Mouse (Mus musculus) forebrain, embryonic 13.5 days (tissue): ENCODE data around the gene Kcnk4. TPM values are rescaled to one million over a fixed set of nuclear protein-coding genes. Genes with fewer than 3 reads are reported as not detected.

ENCODE experiments used
- ATAC-seq: fragments of 200-750 bp; cut with Nextera tagmentation; 2 replicates; pipeline ENCODE4 v1.8.0; 2017
- H3K27ac ChIP-seq: fragments of 300-500 bp; sonication (generic); 2 replicates; pipeline ENCODE4 v1.5.1; 2015; ENCODE audit warnings: inconsistent platforms, mild to moderate bottlenecking, moderate library complexity
- H3K27me3 ChIP-seq: fragments of 300-500 bp; sonication (generic); 2 replicates; pipeline ENCODE4 v1.6.1; 2015; ENCODE audit warnings: mild to moderate bottlenecking, inconsistent platforms
- H3K36me3 ChIP-seq: fragments of 300-500 bp; sonication (generic); 2 replicates; pipeline ENCODE4 v1.6.1; 2015; ENCODE audit warnings: mild to moderate bottlenecking, inconsistent platforms; ENCODE audit not compliant: poor library complexity, severe bottlenecking
- H3K4me1 ChIP-seq: fragments of 300-500 bp; sonication (generic); 2 replicates; pipeline ENCODE4 v1.6.1; 2015; ENCODE audit warnings: inconsistent platforms
- H3K4me2 ChIP-seq: fragments of 300-500 bp; sonication (generic); 2 replicates; pipeline ENCODE4 v1.6.1; 2015; ENCODE audit warnings: inconsistent platforms, mild to moderate bottlenecking, moderate library complexity
- H3K4me3 ChIP-seq: fragments of 300-500 bp; sonication (generic); 2 replicates; pipeline ENCODE4 v1.5.1; 2015; ENCODE audit warnings: mild to moderate bottlenecking, inconsistent platforms
- H3K9ac ChIP-seq: fragments of 300-500 bp; sonication (generic); 2 replicates; pipeline ENCODE4 v1.6.1; 2015; ENCODE audit warnings: mild to moderate bottlenecking, inconsistent platforms
- H3K9me3 ChIP-seq: fragments of 300-500 bp; sonication (generic); replicated peaks from 2 replicates; pipeline ENCODE4 v1.6.1; 2016; ENCODE audit warnings: inconsistent platforms
- WGBS: fragments of 180-500 bp; shearing (Covaris S2); methylation state at CpG from one replicate; pipeline ENCODE4 v1.1.7; 2015; 5-methylcytosine and 5-hydroxymethylcytosine counted together
- polyA plus RNA-seq: library from polyadenylated mRNA; unstranded; fragments of >200 nt; fragmentation: Nextera tagmentation; extraction: Ambion mirVana; gene quantifications from 2 replicates; pipeline ENCODE4 v1.2.1, GENCODE M21; 2015

The Kcnk4 gene
- polyA plus RNA-seq, 1 experiment from 2014 or later = not detected

DNA sequence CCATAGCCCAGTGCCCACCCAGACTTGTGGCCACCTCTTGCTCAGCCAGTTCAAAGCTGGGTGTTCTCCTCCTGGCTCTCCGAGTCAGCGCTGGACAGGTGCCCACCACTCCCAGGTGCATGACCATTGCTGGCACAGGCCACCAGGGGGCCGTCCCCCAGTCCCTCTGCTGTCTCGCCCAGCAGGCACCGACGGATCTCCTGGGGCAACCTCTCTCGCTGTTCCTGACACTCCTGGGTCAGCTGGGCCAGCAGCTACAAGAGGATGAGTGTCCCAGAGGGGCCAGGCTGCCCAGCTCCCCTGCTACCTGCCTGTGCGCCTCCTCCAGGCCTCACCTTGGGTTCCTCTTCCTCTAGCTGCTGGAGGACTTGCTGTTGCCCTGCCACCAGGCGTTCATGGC, 19.7 kb upstream of the Kcnk4 start:
- no peak overlapping the region for H3K4me2 ChIP-seq
- H3K27me3 ChIP-seq = no peaks in the 10 kb centered on the region
- ATAC-seq = no peak
- H3K4me3 ChIP-seq = no peak overlapping the region
- WGBS = 52% methylated on average over 9 of the region's 9 CpGs
- H3K27ac ChIP-seq = no peak overlapping the region
- H3K36me3 ChIP-seq = peaks cover 17% of the 10 kb centered on the region; the same call in 1 of the 2 replicates
- H3K9me3 ChIP-seq = no peaks in the 10 kb centered on the region
- H3K9ac ChIP-seq = no peak overlapping the region
- H3K4me1 ChIP-seq = peaks cover 27% of the 10 kb centered on the region

DNA sequence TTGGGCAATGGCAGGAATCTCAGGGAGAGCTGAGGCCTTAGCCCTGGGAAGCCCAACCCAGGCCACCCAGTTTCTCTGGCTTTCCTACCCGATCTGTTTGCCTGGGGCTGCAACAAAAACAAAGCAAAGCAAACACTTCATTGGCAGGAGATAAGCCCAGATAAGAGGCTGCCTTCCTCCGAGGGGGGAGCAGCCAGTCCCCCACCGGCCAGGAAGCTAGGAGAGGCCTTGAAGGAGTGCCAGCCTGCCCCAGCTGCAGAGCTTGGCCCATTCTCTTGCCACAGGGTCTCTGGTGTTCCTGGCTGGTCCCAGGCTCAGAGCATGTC, 18.4 kb upstream of the Kcnk4 start:
- H3K27ac ChIP-seq = no peak overlapping the region
- WGBS = 29% methylated on average over 3 of the region's 3 CpGs
- peak overlapping the region; percentile 60 for H3K4me3 ChIP-seq
- no peak for ATAC-seq
- H3K4me2 ChIP-seq = peak overlapping the region; percentile 98
- H3K9ac ChIP-seq = peak overlapping the region; percentile 84
- peaks cover 27% of the 10 kb centered on the region for H3K4me1 ChIP-seq
- H3K9me3 ChIP-seq = no peaks in the 10 kb centered on the region
- H3K27me3 ChIP-seq = no peaks in the 10 kb centered on the region
- H3K36me3 ChIP-seq = peaks cover 17% of the 10 kb centered on the region; the same call in 1 of the 2 replicates

- Histone ChIP-seq H3K27me3 (no peaks in the 10 kb centered on the region), H3K4me3 (peak overlapping the region; percentile 60), H3K27ac (peak overlapping the region; percentile 97), H3K4me1 (peaks cover 27% of the 10 kb centered on the region), H3K4me2 (peak overlapping the region; percentile 98), H3K9me3 (no peaks in the 10 kb centered on the region), H3K9ac (peak overlapping the region; percentile 84), H3K36me3 (peaks cover 17% of the 10 kb centered on the region; the same call in 1 of the 2 replicates)
- 4% methylated on average over 31 of the region's 31 CpGs for WGBS
- peak; percentile 37 for ATAC-seq
Observed at GRCm38 (mm10) chr19:6951994-6952711, 17.8 kb upstream of the Kcnk4 start.

GRCm38 (mm10) chr19:6951381-6951968, 17.2 kb upstream of the Kcnk4 start:
- peak; percentile 87 for ATAC-seq
- H3K4me3 ChIP-seq = peak overlapping the region; percentile 60
- H3K4me2 ChIP-seq = peak overlapping the region; percentile 98
- peaks cover 27% of the 10 kb centered on the region for H3K4me1 ChIP-seq
- H3K9ac ChIP-seq = peak overlapping the region; percentile 84
- H3K36me3 ChIP-seq = peaks cover 17% of the 10 kb centered on the region; the same call in 1 of the 2 replicates
- peak overlapping the region; percentile 97 for H3K27ac ChIP-seq
- no peaks in the 10 kb centered on the region for H3K9me3 ChIP-seq
- WGBS = under 1% methylated on average over 35 of the region's 35 CpGs
- no peaks in the 10 kb centered on the region for H3K27me3 ChIP-seq

- Histone ChIP-seq H3K36me3 (peaks cover 16% of the 10 kb centered on the region), H3K4me1 (peaks cover 27% of the 10 kb centered on the region), H3K27ac (peak overlapping the region; percentile 97), H3K4me3 (peak overlapping the region; percentile 60), H3K4me2 (peak overlapping the region; percentile 98), H3K9ac (peak overlapping the region; percentile 84), H3K9me3 (no peaks in the 10 kb centered on the region), H3K27me3 (no peaks in the 10 kb centered on the region)
- WGBS = 1% methylated on average over 28 of the region's 28 CpGs
- peak; percentile 61 for ATAC-seq
Observed at GRCm38 (mm10) chr19:6950613-6951153, 16.4 kb upstream of the Kcnk4 start.

DNA sequence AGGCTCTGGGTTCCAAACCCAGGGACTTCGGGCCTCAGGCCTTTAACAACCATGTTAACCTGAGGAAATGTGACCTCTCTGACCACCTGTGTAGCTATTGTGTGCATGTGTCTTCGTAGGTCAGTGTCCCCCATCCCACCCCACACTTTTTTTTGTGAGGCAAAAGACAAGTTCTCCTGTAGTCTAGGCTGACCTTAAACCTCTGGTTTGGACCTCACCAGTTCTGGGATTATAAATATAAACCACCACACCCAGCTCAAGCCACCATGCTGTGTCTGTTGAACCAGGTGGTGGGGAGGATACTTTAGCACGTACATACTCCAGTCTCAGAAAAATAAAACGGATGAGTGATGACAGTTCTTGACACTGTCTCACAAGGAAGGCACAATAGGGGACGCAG, 15.6 kb upstream of the Kcnk4 start:
- Histone ChIP-seq H3K9ac (peak overlapping the region; percentile 84), H3K27ac (peak overlapping the region; percentile 97; the same call in 1 of the 2 replicates), H3K4me1 (peaks cover 27% of the 10 kb centered on the region), H3K4me2 (peak overlapping the region; percentile 98), H3K36me3 (peaks cover 16% of the 10 kb centered on the region), H3K9me3 (no peaks in the 10 kb centered on the region), H3K4me3 (peak overlapping the region; percentile 60), H3K27me3 (no peaks in the 10 kb centered on the region)
- ATAC-seq = no peak
- WGBS = 54% methylated on average over 5 of the region's 5 CpGs

GRCm38 (mm10) chr19:6949532-6949931, 15.2 kb upstream of the Kcnk4 start:
- ATAC-seq = no peak
- H3K4me3 ChIP-seq = no peak overlapping the region
- H3K27me3 ChIP-seq = no peaks in the 10 kb centered on the region
- H3K9ac ChIP-seq = no peak overlapping the region
- H3K4me2 ChIP-seq = peak overlapping the region; percentile 98; the same call in 1 of the 2 replicates
- peaks cover 27% of the 10 kb centered on the region for H3K4me1 ChIP-seq
- WGBS = 90% methylated on average over 5 of the region's 5 CpGs
- H3K9me3 ChIP-seq = no peaks in the 10 kb centered on the region
- H3K27ac ChIP-seq = no peak overlapping the region
- peaks cover 15% of the 10 kb centered on the region for H3K36me3 ChIP-seq

GRCm38 (mm10) chr19:6948186-6948585, 13.9 kb upstream of the Kcnk4 start:
- WGBS = 79% methylated on average over 4 of the region's 4 CpGs
- Histone ChIP-seq H3K27me3 (no peaks in the 10 kb centered on the region), H3K27ac (no peak overlapping the region)

DNA sequence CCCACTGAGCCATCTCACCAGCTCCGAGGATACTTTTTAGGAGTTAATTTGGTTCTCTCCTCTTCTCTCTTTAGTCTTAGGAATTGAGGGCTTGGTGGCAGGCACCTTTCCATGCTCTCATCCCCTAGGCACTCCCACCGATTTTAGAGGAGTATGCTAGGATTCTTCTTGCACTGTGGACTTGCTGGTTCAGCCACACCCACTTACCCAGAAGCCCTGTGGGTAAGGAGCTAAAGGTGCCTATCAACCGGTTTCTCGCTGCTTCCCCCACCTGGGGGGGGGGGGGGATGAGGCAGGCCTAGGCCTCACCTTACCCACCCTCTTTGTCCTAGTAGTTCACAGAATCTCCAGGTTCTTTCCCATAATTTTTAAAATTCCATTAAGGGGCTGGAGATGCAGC, 13.4 kb upstream of the Kcnk4 start:
- Histone ChIP-seq H3K36me3 (peaks cover 15% of the 10 kb centered on the region), H3K9me3 (no peaks in the 10 kb centered on the region), H3K4me2 (no peak overlapping the region), H3K9ac (0 out of 2 replicates have a peak overlapping the region, but pooled peaks have one; percentile 12), H3K27me3 (no peaks in the 10 kb centered on the region), H3K4me3 (no peak overlapping the region), H3K4me1 (peaks cover 27% of the 10 kb centered on the region), H3K27ac (no peak overlapping the region)
- no peak for ATAC-seq
- 54% methylated on average over 4 of the region's 4 CpGs for WGBS

More at GRCm38 (mm10) chr19:6948186-6948585, 13.9 kb upstream of the Kcnk4 start:
- no peak overlapping the region for H3K4me2 ChIP-seq
- ATAC-seq = no peak
- H3K4me1 ChIP-seq = peaks cover 27% of the 10 kb centered on the region
- H3K9me3 ChIP-seq = no peaks in the 10 kb centered on the region
- H3K9ac ChIP-seq = 0 out of 2 replicates have a peak overlapping the region, but pooled peaks have one; percentile 12
- H3K4me3 ChIP-seq = no peak overlapping the region
- peaks cover 15% of the 10 kb centered on the region for H3K36me3 ChIP-seq

DNA sequence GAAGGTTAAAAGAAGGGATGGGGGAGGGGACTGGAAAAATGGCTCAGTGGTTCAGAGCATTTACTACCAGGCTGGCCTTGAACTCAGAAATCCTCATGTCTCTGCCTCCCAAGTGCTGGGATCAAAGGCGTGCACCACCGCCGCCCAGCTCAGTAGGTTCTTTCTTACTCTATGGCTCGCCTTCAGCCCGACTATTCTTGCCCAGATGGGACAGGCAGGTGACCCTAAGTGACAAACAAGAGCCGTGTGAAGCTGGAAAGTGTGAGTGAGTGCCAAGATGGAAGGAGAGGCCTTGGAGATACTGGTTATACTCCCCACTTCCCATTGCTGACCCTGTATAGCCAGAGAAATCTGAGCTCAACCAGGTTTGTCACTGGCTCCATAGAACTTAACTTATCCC, 9.4 kb upstream of the Kcnk4 start:
- no peaks in the 10 kb centered on the region for H3K9me3 ChIP-seq
- H3K9ac ChIP-seq = no peak overlapping the region
- no peak for ATAC-seq
- peaks cover 32% of the 10 kb centered on the region for H3K4me1 ChIP-seq
- H3K27ac ChIP-seq = no peak overlapping the region
- no peak overlapping the region for H3K4me2 ChIP-seq
- no peaks in the 10 kb centered on the region for H3K27me3 ChIP-seq
- 90% methylated on average over 6 of the region's 6 CpGs for WGBS
- H3K36me3 ChIP-seq = peaks cover 10% of the 10 kb centered on the region
- no peak overlapping the region for H3K4me3 ChIP-seq

DNA sequence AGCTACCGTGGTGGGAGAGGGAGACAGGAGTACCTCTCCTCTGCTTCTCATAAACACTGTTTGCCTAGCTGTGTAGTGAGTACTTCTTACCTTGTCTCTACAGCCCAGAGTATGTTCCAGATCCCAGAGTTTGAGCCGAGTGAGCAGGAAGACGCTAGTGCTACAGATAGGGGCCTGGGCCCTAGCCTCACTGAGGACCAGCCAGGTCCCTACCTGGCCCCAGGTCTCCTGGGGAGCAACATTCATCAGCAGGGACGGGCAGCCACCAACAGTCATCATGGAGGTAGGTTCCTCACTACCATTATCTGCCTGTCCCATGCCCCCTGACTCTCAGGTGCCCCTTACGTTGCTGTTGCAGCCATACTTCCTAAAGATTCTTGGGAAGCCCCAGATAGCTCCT, 8.4 kb upstream of the Kcnk4 start:
- Histone ChIP-seq H3K9me3 (no peaks in the 10 kb centered on the region), H3K27ac (peak overlapping the region; percentile 90), H3K4me3 (peak overlapping the region; percentile 86), H3K4me1 (peaks cover 41% of the 10 kb centered on the region), H3K27me3 (peaks cover 4% of the 10 kb centered on the region; the same call in 1 of the 2 replicates), H3K9ac (peak overlapping the region; percentile 95), H3K4me2 (peak overlapping the region; percentile 99), H3K36me3 (peaks cover 10% of the 10 kb centered on the region)
- 25% methylated on average over 5 of the region's 5 CpGs for WGBS
- no peak for ATAC-seq

- peak within 1 kb of the TSS; percentile 86 for H3K4me3 ChIP-seq
- no peaks in the 10 kb centered on the region for H3K9me3 ChIP-seq
- H3K27ac ChIP-seq = peak within 1 kb of the TSS; percentile 90
- WGBS = under 1% methylated on average over 27 of the region's 27 CpGs
- peaks cover 10% of the 10 kb centered on the region for H3K36me3 ChIP-seq
- H3K9ac ChIP-seq = peak within 1 kb of the TSS; percentile 95
- ATAC-seq = peak; percentile 84
- H3K27me3 ChIP-seq = peaks cover 4% of the 10 kb centered on the region; the same call in 1 of the 2 replicates
- peak within 1 kb of the TSS; percentile 99 for H3K4me2 ChIP-seq
- H3K4me1 ChIP-seq = peaks cover 43% of the 10 kb centered on the region
Observed at GRCm38 (mm10) chr19:6942249-6942691, 8.0 kb upstream of the Kcnk4 start, which contains the start of gene Gpr137. TSS of gene Gpr137 (minus strand) at chr19:6942480.
